Mouse (Mus musculus): ENCODE data around the gene Tmem143.

- TF ChIP-seq CTCF (IDR thresholded peaks at IDR 0.05; ENCODE audit: low read depth, low read length): no peak
- TF ChIP-seq POLR2A (IDR thresholded peaks at IDR 0.05; ENCODE audit: borderline replicate concordance, low read depth, low read length): no peak
Measured at GRCm38 (mm10) chr7:45862804-45863203, 33.9 kb upstream of the Tmem143 start.

All from bone marrow macrophage, adult 2 months (primary cell).